Mouse (Mus musculus) CH12.LX (cell line): ENCODE data around the gene Rptor.

Source experiments
- CTCF ChIP-seq, 2 experiments: IDR thresholded peaks in 1 of 2; conservative IDR thresholded peaks in 1 of 2; 2 replicates each; pipeline ENCODE4 v1.5.1; 2011 to 2012; ENCODE audit warnings: low read depth in 2 of 2, low read length in 2 of 2, improper control_type of control experiment in 1 of 2, inconsistent platforms in 1 of 2, mild to moderate bottlenecking in 1 of 2, moderate library complexity in 1 of 2
- HCFC1 ChIP-seq: IDR thresholded peaks from 2 replicates; pipeline ENCODE4 v1.6.1; 2012; ENCODE audit warnings: low read depth, mild to moderate bottlenecking, inconsistent platforms, low read length, improper control_type of control experiment
- MAFK ChIP-seq: IDR thresholded peaks from 2 replicates; pipeline ENCODE4 v1.6.1; 2011; ENCODE audit warnings: low read length, improper control_type of control experiment; ENCODE audit not compliant: insufficient replicate concordance
- MAX ChIP-seq: IDR thresholded peaks from 2 replicates; pipeline ENCODE4 v1.6.1; 2011; ENCODE audit warnings: low read length, improper control_type of control experiment
- TBP ChIP-seq: conservative IDR thresholded peaks from 2 replicates; pipeline ENCODE4 v1.6.1; 2011; ENCODE audit warnings: low read depth, low read length, improper control_type of control experiment
- ZC3H11A ChIP-seq: IDR thresholded peaks from 2 replicates; pipeline ENCODE4 v1.6.1; 2012; ENCODE audit warnings: low read depth, mild to moderate bottlenecking, inconsistent platforms, low read length, improper control_type of control experiment

- no peak for TF ChIP-seq MAX
- no peak for TF ChIP-seq HCFC1
- TF ChIP-seq MAFK, result no peak
- TF ChIP-seq ZC3H11A, result no peak
- TF ChIP-seq TBP, result no peak
- no peak for TF ChIP-seq CTCF (conservative IDR thresholded peaks at IDR 0.05 in 1 of 2, IDR thresholded peaks at IDR 0.05 in 1 of 2; ENCODE audit: low read depth in 2 of 2, low read length in 2 of 2)
Observed at GRCm38 (mm10) chr11:119563166-119563565, 39.5 kb upstream of the Rptor start.
